Mouse (Mus musculus): ENCODE measurements around the gene Map2k6. TPM values are rescaled to one million over a fixed set of nuclear protein-coding genes. Genes with fewer than 3 reads are reported as not detected.
A peak's percentile ranks its signal among the peaks of the same experiment; 100 is the strongest.

Gene Map2k6
- polyA plus RNA-seq, 1 experiment from 2014 or later = 25.4 TPM

- Histone ChIP-seq H3K36me3 (ENCODE audit: insufficient read depth) (no peaks in the 10 kb centered on the region), H3K27me3 (ENCODE audit: insufficient read depth, low read length) (no peaks in the 10 kb centered on the region), H3K9me3 (ENCODE audit: low read depth, low read length) (no peaks in the 10 kb centered on the region), H3K27ac (ENCODE audit: low read depth) (no peak overlapping the region), H3K9ac (no peak overlapping the region), H3K4me2 (no peak overlapping the region; the same call in 1 of the 2 replicates), H3K4me3 (ENCODE audit: low read depth, low read length) (no peak overlapping the region), H3K4me1 (ENCODE audit: insufficient read depth) (peaks cover 7% of the 10 kb centered on the region; the same call in 1 of the 2 replicates)
- WGBS = 45% methylated on average over 18 of the region's 18 CpGs
- peak; percentile 29 for DNase-seq
- TF ChIP-seq CTCF (IDR thresholded peaks at IDR 0.05; ENCODE audit: low read depth) = no peak
- ATAC-seq (ENCODE audit: insufficient read depth) = no peak
Observed at GRCm38 (mm10) chr11:110477961-110478869, 79.3 kb downstream of the Map2k6 start.

- peak overlapping the region; percentile 25; the same call in 1 of the 2 replicates for H3K27ac ChIP-seq (ENCODE audit: low read depth)
- DNase-seq = peak; percentile 83
- WGBS = 2% methylated on average over 6 of the region's 6 CpGs
- H3K36me3 ChIP-seq (ENCODE audit: insufficient read depth) = no peaks in the 10 kb centered on the region
- H3K27me3 ChIP-seq (ENCODE audit: insufficient read depth, low read length) = no peaks in the 10 kb centered on the region
- 0 out of 2 replicates have a peak overlapping the region, but pooled peaks have one; percentile 13 for H3K9ac ChIP-seq
- no peak overlapping the region for H3K4me3 ChIP-seq (ENCODE audit: low read depth, low read length)
- ATAC-seq (ENCODE audit: insufficient read depth) = peak; percentile 62
- peak overlapping the region; percentile 54 for H3K4me2 ChIP-seq
- peaks cover 7% of the 10 kb centered on the region; the same call in 1 of the 2 replicates for H3K4me1 ChIP-seq (ENCODE audit: insufficient read depth)
- no peak for TF ChIP-seq CTCF (IDR thresholded peaks at IDR 0.05; ENCODE audit: low read depth)
- no peaks in the 10 kb centered on the region for H3K9me3 ChIP-seq (ENCODE audit: low read depth, low read length)
Observed at GRCm38 (mm10) chr11:110478978-110479384, 80.1 kb downstream of the Map2k6 start.

DNA sequence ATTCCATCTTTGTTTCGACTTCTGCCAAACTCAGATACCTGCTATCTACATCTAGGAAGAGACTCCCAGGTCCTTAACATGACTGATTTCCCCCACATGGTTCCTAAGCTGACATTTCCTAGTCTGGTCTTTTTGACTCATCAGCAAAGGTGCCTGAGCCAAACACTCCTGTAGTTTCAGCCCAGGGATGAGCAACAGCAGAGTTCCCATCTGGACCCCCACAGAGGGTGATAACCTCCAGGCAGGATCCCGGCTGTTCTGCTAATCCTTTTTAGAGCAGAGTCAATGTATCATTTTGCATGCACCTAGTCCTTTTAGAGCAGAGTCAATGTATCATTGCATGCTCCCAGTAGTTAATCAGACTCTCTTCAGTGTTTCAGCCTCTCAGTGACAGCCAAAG is 82.5 kb downstream of the Map2k6 start:
- Histone ChIP-seq H3K27ac (ENCODE audit: low read depth) (no peak overlapping the region), H3K4me1 (ENCODE audit: insufficient read depth) (peaks cover 7% of the 10 kb centered on the region; the same call in 1 of the 2 replicates), H3K4me3 (ENCODE audit: low read depth, low read length) (no peak overlapping the region), H3K27me3 (ENCODE audit: insufficient read depth, low read length) (no peaks in the 10 kb centered on the region), H3K9me3 (ENCODE audit: low read depth, low read length) (no peaks in the 10 kb centered on the region), H3K36me3 (ENCODE audit: insufficient read depth) (no peaks in the 10 kb centered on the region), H3K4me2 (no peak overlapping the region), H3K9ac (no peak overlapping the region)
- TF ChIP-seq CTCF (IDR thresholded peaks at IDR 0.05; ENCODE audit: low read depth) = no peak
- no peak for DNase-seq
- no peak for ATAC-seq (ENCODE audit: insufficient read depth)
- 76% methylated on average over 2 of the region's 2 CpGs for WGBS

- no peak overlapping the region for H3K4me3 ChIP-seq (ENCODE audit: low read depth, low read length)
- no peaks in the 10 kb centered on the region for H3K9me3 ChIP-seq (ENCODE audit: low read depth, low read length)
- H3K9ac ChIP-seq = no peak overlapping the region
- H3K36me3 ChIP-seq (ENCODE audit: insufficient read depth) = no peaks in the 10 kb centered on the region; the same call in 1 of the 2 replicates
- no peak for ATAC-seq (ENCODE audit: insufficient read depth)
- TF ChIP-seq CTCF (IDR thresholded peaks at IDR 0.05; ENCODE audit: low read depth) = no peak
- H3K4me2 ChIP-seq = no peak overlapping the region
- WGBS = 87% methylated on average over 8 of the region's 8 CpGs
- peaks cover 4% of the 10 kb centered on the region; the same call in 1 of the 2 replicates for H3K4me1 ChIP-seq (ENCODE audit: insufficient read depth)
- H3K27ac ChIP-seq (ENCODE audit: low read depth) = no peak overlapping the region
- DNase-seq = no peak
- H3K27me3 ChIP-seq (ENCODE audit: insufficient read depth, low read length) = no peaks in the 10 kb centered on the region
Observed at GRCm38 (mm10) chr11:110482176-110482575, 83.3 kb downstream of the Map2k6 start.

DNA sequence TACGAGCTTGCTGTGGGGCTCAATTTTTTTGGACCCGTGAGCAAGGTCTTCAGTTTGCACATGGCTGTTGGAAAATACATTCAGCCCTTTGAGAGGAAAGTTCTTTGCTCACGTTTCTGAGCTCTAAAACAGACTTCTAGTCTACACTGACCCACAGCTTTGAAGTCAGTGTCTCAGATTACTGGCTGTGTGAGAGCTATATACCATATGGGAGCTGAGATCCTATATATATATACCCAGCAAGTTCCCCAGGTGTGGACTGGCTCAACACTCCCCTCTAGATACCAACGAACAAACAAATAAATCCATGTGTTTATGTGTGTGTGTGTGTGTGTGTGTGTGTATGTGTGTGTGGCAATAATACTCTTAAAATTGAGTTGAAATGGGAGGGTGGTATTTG is 83.7 kb downstream of the Map2k6 start:
- Histone ChIP-seq H3K9me3 (ENCODE audit: low read depth, low read length) (no peaks in the 10 kb centered on the region), H3K9ac (no peak overlapping the region), H3K4me2 (no peak overlapping the region), H3K27me3 (ENCODE audit: insufficient read depth, low read length) (no peaks in the 10 kb centered on the region), H3K36me3 (ENCODE audit: insufficient read depth) (no peaks in the 10 kb centered on the region; the same call in 1 of the 2 replicates), H3K27ac (ENCODE audit: low read depth) (no peak overlapping the region), H3K4me3 (ENCODE audit: low read depth, low read length) (no peak overlapping the region), H3K4me1 (ENCODE audit: insufficient read depth) (peaks cover 4% of the 10 kb centered on the region; the same call in 1 of the 2 replicates)
- 69% methylated on average over 4 of the region's 4 CpGs for WGBS
- ATAC-seq (ENCODE audit: insufficient read depth) = no peak
- no peak for TF ChIP-seq CTCF (IDR thresholded peaks at IDR 0.05; ENCODE audit: low read depth)
- DNase-seq = no peak

DNA sequence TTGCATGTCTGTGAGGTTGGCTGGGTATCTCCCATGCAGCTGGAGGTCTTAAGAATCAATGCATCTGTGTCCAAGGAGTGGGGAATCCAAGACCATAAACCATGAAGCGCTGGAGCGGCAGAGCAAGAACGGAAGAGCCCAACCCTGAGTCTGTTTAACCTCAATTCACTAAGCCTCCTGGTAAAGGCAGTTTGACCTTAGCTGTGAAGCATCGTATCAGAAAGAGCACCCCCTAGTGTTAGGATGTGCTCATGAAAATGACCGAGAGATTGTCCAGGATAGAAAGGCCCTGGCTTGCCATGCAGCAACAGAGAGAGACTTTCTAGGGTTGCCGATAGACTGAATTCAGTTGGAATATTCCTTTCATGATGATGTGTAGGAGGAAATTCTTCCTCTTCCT is 84.2 kb downstream of the Map2k6 start:
- ATAC-seq (ENCODE audit: insufficient read depth) (no peak), DNase-seq (peak; percentile 91)
- peak; percentile 78 for TF ChIP-seq CTCF (IDR thresholded peaks at IDR 0.05; ENCODE audit: low read depth)
- H3K27ac ChIP-seq (ENCODE audit: low read depth) = no peak overlapping the region
- H3K27me3 ChIP-seq (ENCODE audit: insufficient read depth, low read length) = no peaks in the 10 kb centered on the region
- no peak overlapping the region for H3K9ac ChIP-seq
- H3K4me3 ChIP-seq (ENCODE audit: low read depth, low read length) = no peak overlapping the region
- H3K4me2 ChIP-seq = no peak overlapping the region
- no peaks in the 10 kb centered on the region for H3K9me3 ChIP-seq (ENCODE audit: low read depth, low read length)
- no peaks in the 10 kb centered on the region for H3K4me1 ChIP-seq (ENCODE audit: insufficient read depth)
- no peaks in the 10 kb centered on the region; the same call in 1 of the 2 replicates for H3K36me3 ChIP-seq (ENCODE audit: insufficient read depth)
- 33% methylated on average over 6 of the region's 6 CpGs for WGBS

DNA sequence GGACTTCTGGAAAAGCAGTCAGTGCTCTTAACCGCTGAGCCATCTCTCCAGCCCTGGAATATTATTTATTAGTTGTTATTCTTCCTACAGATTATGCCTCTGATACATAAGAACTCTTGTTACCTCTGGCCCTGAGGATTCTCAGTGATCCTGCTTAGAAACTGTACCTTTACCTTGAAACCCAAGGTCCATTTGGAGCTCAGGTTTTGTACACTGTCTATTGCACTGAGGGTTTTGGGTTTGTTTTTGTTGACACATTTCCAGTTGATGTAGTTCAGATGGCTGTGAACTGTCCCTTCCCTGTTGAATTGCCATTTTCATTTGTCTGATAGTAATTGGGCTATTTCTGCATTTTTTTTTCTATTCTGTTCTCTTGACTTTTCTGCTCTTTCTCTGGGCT is 85.5 kb downstream of the Map2k6 start:
- Histone ChIP-seq H3K4me2 (no peak overlapping the region), H3K9ac (no peak overlapping the region), H3K9me3 (ENCODE audit: low read depth, low read length) (no peaks in the 10 kb centered on the region), H3K4me3 (ENCODE audit: low read depth, low read length) (no peak overlapping the region), H3K27ac (ENCODE audit: low read depth) (no peak overlapping the region), H3K36me3 (ENCODE audit: insufficient read depth) (no peaks in the 10 kb centered on the region; the same call in 1 of the 2 replicates), H3K27me3 (ENCODE audit: insufficient read depth, low read length) (no peaks in the 10 kb centered on the region), H3K4me1 (ENCODE audit: insufficient read depth) (no peaks in the 10 kb centered on the region)
- TF ChIP-seq CTCF (IDR thresholded peaks at IDR 0.05; ENCODE audit: low read depth) = no peak
- 100% methylated on average over 1 of the region's 1 CpGs for WGBS
- ATAC-seq (ENCODE audit: insufficient read depth) (no peak), DNase-seq (no peak)
